Mouse (Mus musculus): ENCODE measurements around the gene Tnfrsf19. TPM values are rescaled to one million over a fixed set of nuclear protein-coding genes. Genes with fewer than 3 reads are reported as not detected.

The Tnfrsf19 gene
- polyA plus RNA-seq (2015; fragmentation: Nextera tagmentation; extraction: Ambion mirVana), result 4.7 and 6.1 TPM in 2 replicates

DNA sequence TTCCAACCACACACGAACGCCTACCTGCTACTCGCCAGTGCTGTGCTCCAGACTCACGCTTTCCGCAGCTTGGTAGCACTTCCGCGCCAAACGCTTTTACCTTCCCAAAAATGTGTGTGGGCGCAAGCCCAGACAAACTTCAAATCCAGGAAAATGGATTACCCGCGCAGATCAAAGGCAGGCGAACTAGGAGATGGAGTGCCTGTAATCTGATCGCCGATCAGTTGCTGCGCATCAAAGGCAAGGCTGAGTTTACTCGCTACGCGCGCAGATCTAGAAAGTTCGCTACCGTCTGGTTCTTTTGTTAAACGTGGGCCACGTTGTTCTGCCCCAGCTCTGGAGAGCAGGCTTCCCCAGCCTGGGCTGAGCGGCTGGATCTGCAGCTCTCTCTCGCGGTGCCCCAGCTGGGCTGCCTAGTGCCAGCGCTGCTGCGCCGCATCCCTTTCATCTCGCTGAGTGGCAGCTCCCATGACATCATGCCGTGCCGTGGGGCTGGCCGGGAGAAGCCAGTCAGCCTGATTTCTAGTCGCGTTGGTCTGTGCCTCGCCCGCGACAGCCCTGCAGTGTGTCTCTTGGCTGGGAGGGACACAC is at the start of gene Tnfrsf19:
Gene Tnfrsf19 (minus strand): TSS at position 400 of the 591 bp plus-strand sequence.
- H3K36me3 ChIP-seq (ENCODE audit: control insufficient read depth, insufficient read depth), result no peaks in the 10 kb centered on the region
- 0 out of 2 replicates have a peak, but pooled peaks cover 4% of the 10 kb centered on the region for H3K4me1 ChIP-seq (replicated peaks; ENCODE audit: control insufficient read depth, insufficient read depth, low read length)
- H3K9ac ChIP-seq (ENCODE audit: low read depth, low read length), result peak within 1 kb of the TSS; percentile 5
- no peak for TF ChIP-seq CTCF (IDR thresholded peaks at IDR 0.05; ENCODE audit: low read depth)
- H3K4me2 ChIP-seq (replicated peaks; ENCODE audit: low read depth), result peak within 1 kb of the TSS; percentile 89
- under 1% methylated on average over 38 of the region's 38 CpGs for WGBS
- peak within 1 kb of the TSS; percentile 51 for H3K4me3 ChIP-seq (ENCODE audit: low read depth, low read length)
- H3K27ac ChIP-seq (ENCODE audit: low read depth, low read length), result no peak within 1 kb of the TSS
- H3K9me3 ChIP-seq (ENCODE audit: control insufficient read depth), result no peaks in the 10 kb centered on the region
- 0 out of 2 replicates have a peak, but pooled peaks cover 4% of the 10 kb centered on the region for H3K27me3 ChIP-seq (replicated peaks; ENCODE audit: control insufficient read depth, insufficient read depth, low read length)
- peak; percentile 89 for ATAC-seq

- H3K9me3 ChIP-seq (ENCODE audit: control insufficient read depth), result no peaks in the 10 kb centered on the region
- no peak overlapping the region for H3K4me3 ChIP-seq (ENCODE audit: low read depth, low read length)
- no peak overlapping the region for H3K9ac ChIP-seq (ENCODE audit: low read depth, low read length)
- 77% methylated on average over 3 of the region's 3 CpGs for WGBS
- H3K27ac ChIP-seq (ENCODE audit: low read depth, low read length), result no peak overlapping the region
- H3K4me1 ChIP-seq (replicated peaks; ENCODE audit: control insufficient read depth, insufficient read depth, low read length), result no peaks in the 10 kb centered on the region
- no peak overlapping the region for H3K4me2 ChIP-seq (replicated peaks; ENCODE audit: low read depth)
- ATAC-seq, result no peak
- H3K36me3 ChIP-seq (ENCODE audit: control insufficient read depth, insufficient read depth), result no peaks in the 10 kb centered on the region
- no peaks in the 10 kb centered on the region for H3K27me3 ChIP-seq (replicated peaks; ENCODE audit: control insufficient read depth, insufficient read depth, low read length)
- no peak for TF ChIP-seq CTCF (IDR thresholded peaks at IDR 0.05; ENCODE audit: low read depth)
Measured at GRCm38 (mm10) chr14:61092073-61092472, 45.8 kb upstream of the Tnfrsf19 start.

GRCm38 (mm10) chr14:61090955-61091354 is 44.7 kb upstream of the Tnfrsf19 start:
- H3K9ac ChIP-seq (ENCODE audit: low read depth, low read length), result no peak overlapping the region
- 83% methylated on average over 5 of the region's 5 CpGs for WGBS
- no peak overlapping the region for H3K4me3 ChIP-seq (ENCODE audit: low read depth, low read length)
- no peak for ATAC-seq
- no peaks in the 10 kb centered on the region for H3K36me3 ChIP-seq (ENCODE audit: control insufficient read depth, insufficient read depth)
- no peak overlapping the region for H3K27ac ChIP-seq (ENCODE audit: low read depth, low read length)
- H3K4me2 ChIP-seq (replicated peaks; ENCODE audit: low read depth), result no peak overlapping the region
- H3K9me3 ChIP-seq (ENCODE audit: control insufficient read depth), result no peaks in the 10 kb centered on the region
- no peaks in the 10 kb centered on the region for H3K4me1 ChIP-seq (replicated peaks; ENCODE audit: control insufficient read depth, insufficient read depth, low read length)
- H3K27me3 ChIP-seq (replicated peaks; ENCODE audit: control insufficient read depth, insufficient read depth, low read length), result no peaks in the 10 kb centered on the region
- no peak for TF ChIP-seq CTCF (IDR thresholded peaks at IDR 0.05; ENCODE audit: low read depth)

DNA sequence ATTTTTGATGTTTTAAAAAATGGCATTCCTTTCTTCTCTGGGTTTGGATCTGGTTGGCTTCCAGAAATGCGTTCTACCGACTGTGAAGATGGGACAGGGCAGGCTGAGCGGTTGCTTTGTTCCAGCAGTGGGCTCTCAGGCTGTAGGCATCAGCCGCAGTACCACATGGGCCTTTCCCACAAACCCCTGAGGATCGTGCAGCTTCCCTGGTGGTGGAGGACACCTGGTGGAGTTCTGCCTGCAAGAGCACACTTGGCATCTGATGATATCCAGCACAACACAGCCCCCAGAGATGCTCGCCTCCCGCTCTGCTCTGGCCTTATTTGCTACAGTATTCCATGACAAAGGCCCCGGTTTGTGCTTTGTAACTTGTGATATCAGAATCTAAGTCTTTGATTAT is 41.9 kb upstream of the Tnfrsf19 start:
- TF ChIP-seq CTCF (IDR thresholded peaks at IDR 0.05; ENCODE audit: low read depth), result peak; percentile 28; the same call in 1 of the 2 replicates
- no peak for ATAC-seq
- H3K27ac ChIP-seq (ENCODE audit: low read depth, low read length), result no peak overlapping the region
- no peaks in the 10 kb centered on the region for H3K9me3 ChIP-seq (ENCODE audit: control insufficient read depth)
- H3K4me1 ChIP-seq (replicated peaks; ENCODE audit: control insufficient read depth, insufficient read depth, low read length), result no peaks in the 10 kb centered on the region
- H3K36me3 ChIP-seq (ENCODE audit: control insufficient read depth, insufficient read depth), result no peaks in the 10 kb centered on the region
- H3K27me3 ChIP-seq (replicated peaks; ENCODE audit: control insufficient read depth, insufficient read depth, low read length), result no peaks in the 10 kb centered on the region
- H3K4me3 ChIP-seq (ENCODE audit: low read depth, low read length), result no peak overlapping the region
- no peak overlapping the region for H3K9ac ChIP-seq (ENCODE audit: low read depth, low read length)
- 71% methylated on average over 8 of the region's 8 CpGs for WGBS
- H3K4me2 ChIP-seq (replicated peaks; ENCODE audit: low read depth), result no peak overlapping the region

GRCm38 (mm10) chr14:61085325-61085724 is 39.0 kb upstream of the Tnfrsf19 start:
- Histone ChIP-seq H3K27ac (ENCODE audit: low read depth, low read length) (no peak overlapping the region), H3K9ac (ENCODE audit: low read depth, low read length) (no peak overlapping the region), H3K27me3 (replicated peaks; ENCODE audit: control insufficient read depth, insufficient read depth, low read length) (no peaks in the 10 kb centered on the region), H3K36me3 (ENCODE audit: control insufficient read depth, insufficient read depth) (no peaks in the 10 kb centered on the region), H3K4me2 (replicated peaks; ENCODE audit: low read depth) (no peak overlapping the region), H3K4me3 (ENCODE audit: low read depth, low read length) (no peak overlapping the region), H3K4me1 (replicated peaks; ENCODE audit: control insufficient read depth, insufficient read depth, low read length) (no peaks in the 10 kb centered on the region), H3K9me3 (ENCODE audit: control insufficient read depth) (no peaks in the 10 kb centered on the region)
- peak; percentile 83 for TF ChIP-seq CTCF (IDR thresholded peaks at IDR 0.05; ENCODE audit: low read depth)
- 50% methylated on average over 3 of the region's 3 CpGs for WGBS
- no peak for ATAC-seq

- Histone ChIP-seq H3K36me3 (ENCODE audit: control insufficient read depth, insufficient read depth) (no peaks in the 10 kb centered on the region), H3K4me3 (ENCODE audit: low read depth, low read length) (no peak overlapping the region), H3K27me3 (replicated peaks; ENCODE audit: control insufficient read depth, insufficient read depth, low read length) (no peaks in the 10 kb centered on the region), H3K4me1 (replicated peaks; ENCODE audit: control insufficient read depth, insufficient read depth, low read length) (no peaks in the 10 kb centered on the region), H3K9ac (ENCODE audit: low read depth, low read length) (no peak overlapping the region), H3K27ac (ENCODE audit: low read depth, low read length) (no peak overlapping the region), H3K4me2 (replicated peaks; ENCODE audit: low read depth) (no peak overlapping the region), H3K9me3 (ENCODE audit: control insufficient read depth) (no peaks in the 10 kb centered on the region)
- TF ChIP-seq CTCF (IDR thresholded peaks at IDR 0.05; ENCODE audit: low read depth), result no peak
- WGBS, result 47% methylated on average over 1 of the region's 1 CpGs
- ATAC-seq, result no peak
Measured at GRCm38 (mm10) chr14:61069555-61069954, 23.3 kb upstream of the Tnfrsf19 start.
